Mouse (Mus musculus) bone marrow, adult 2 months (tissue): ENCODE data around the gene Zc3h14.

Experiments used
- CTCF ChIP-seq: fragments of 200-500 bp; IDR thresholded peaks from 2 replicates; pipeline ENCODE4 v1.5.1; 2011; ENCODE audit warnings: low read length, control low read depth; ENCODE audit not compliant: control insufficient read depth, insufficient read depth
- POLR2A ChIP-seq: fragments of 200-500 bp; IDR thresholded peaks from 2 replicates; pipeline ENCODE4 v1.6.1; 2011; ENCODE audit warnings: low read depth, mild to moderate bottlenecking, control low read depth, low read length, borderline replicate concordance; ENCODE audit not compliant: control insufficient read depth

GRCm38 (mm10) chr12:98721030-98721429 is 25.7 kb upstream of the Zc3h14 start:
- TF ChIP-seq CTCF: no peak
- TF ChIP-seq POLR2A: no peak
